Mouse (Mus musculus): Measurements from ENCODE around the gene Sdc4.
A peak's percentile ranks its signal among the peaks of the same experiment; 100 is the strongest.

Gene Sdc4

GRCm38 (mm10) chr2:164429881-164430615, 13.6 kb downstream of the Sdc4 start:
- DNase-seq = no peak

- no peak for DNase-seq
Measured at GRCm38 (mm10) chr2:164428451-164428850, 15.2 kb downstream of the Sdc4 start.

GRCm38 (mm10) chr2:164426952-164427351, 16.7 kb downstream of the Sdc4 start:
- DNase-seq = no peak

GRCm38 (mm10) chr2:164426121-164426520, 17.6 kb downstream of the Sdc4 start:
- no peak for DNase-seq

GRCm38 (mm10) chr2:164425401-164425800, 18.3 kb downstream of the Sdc4 start:
- no peak for DNase-seq

- no peak for DNase-seq
Measured at GRCm38 (mm10) chr2:164424406-164424805, 19.3 kb downstream of the Sdc4 start.

- DNase-seq = peak in 1 of 2 experiments; percentile 16
Measured at GRCm38 (mm10) chr2:164423464-164423863, 20.2 kb downstream of the Sdc4 start.

- DNase-seq = no peak
Measured at GRCm38 (mm10) chr2:164422675-164423393, 20.9 kb downstream of the Sdc4 start.

- DNase-seq = no peak
Measured at GRCm38 (mm10) chr2:164421979-164422378, 21.7 kb downstream of the Sdc4 start.

- DNase-seq = no peak
Measured at GRCm38 (mm10) chr2:164421306-164421705, 22.4 kb downstream of the Sdc4 start.

- DNase-seq = no peak
Measured at GRCm38 (mm10) chr2:164419489-164419888, 24.2 kb downstream of the Sdc4 start.

GRCm38 (mm10) chr2:164418308-164418875, 25.3 kb downstream of the Sdc4 start:
- no peak for DNase-seq

- peak in 1 of 2 experiments; percentile 17 for DNase-seq
Measured at GRCm38 (mm10) chr2:164417198-164417597, 26.5 kb downstream of the Sdc4 start.

GRCm38 (mm10) chr2:164414581-164414980, 29.1 kb downstream of the Sdc4 start:
- DNase-seq = no peak

GRCm38 (mm10) chr2:164414167-164414566, 29.5 kb downstream of the Sdc4 start:
- DNase-seq = no peak

- peak; percentile 65 to 80 for DNase-seq
Measured at GRCm38 (mm10) chr2:164407708-164408107, 36.0 kb downstream of the Sdc4 start.

GRCm38 (mm10) chr2:164405519-164405918, 38.2 kb downstream of the Sdc4 start:
- no peak for DNase-seq

GRCm38 (mm10) chr2:164405060-164405459, 38.6 kb downstream of the Sdc4 start, which contains the start of gene Matn4:
Matn4 (minus strand) TSS chr2:164405160.
- no peak for DNase-seq

GRCm38 (mm10) chr2:164404082-164404990, 39.4 kb downstream of the Sdc4 start:
- DNase-seq = no peak

GRCm38 (mm10) chr2:164403396-164404081, 40.1 kb downstream of the Sdc4 start:
- DNase-seq = no peak

- peak; percentile 36 to 59 for DNase-seq
Measured at GRCm38 (mm10) chr2:164402906-164403305, 40.8 kb downstream of the Sdc4 start, which contains the start of gene Rbpjl. Rbpjl (plus strand) TSS chr2:164403141.

GRCm38 (mm10) chr2:164396911-164397310, 46.8 kb downstream of the Sdc4 start:
- DNase-seq = no peak
